Mouse (Mus musculus) intestine, embryonic 14.5 days (tissue): ENCODE measurements at regions not wholly inside any gene's neighbourhood (a gene's known extent, or its start where the extent isn't known, plus 50 kb on each side); places are given as distances from the start of the nearest gene placed in this dataset.

Source experiments
- ATAC-seq: fragments of 200-750 bp; cut with Nextera tagmentation; replicated peaks from 2 replicates; pipeline ENCODE4 v1.8.0; 2017; ENCODE audit warnings: low read depth, moderate number of reproducible peaks, moderate TSS enrichment, moderate library complexity; ENCODE audit not compliant: low FRiP score, low TSS enrichment
- DNase-seq: peaks from one replicate; pipeline ENCODE4 v3.0.0-alpha.2; 2018; ENCODE audit warnings: low spot score
- H3K27ac ChIP-seq: fragments of 300-500 bp; sonication (generic); 2 replicates; pipeline ENCODE4 v1.5.1; 2014; ENCODE audit warnings: low read depth, mild to moderate bottlenecking, control low read depth
- H3K27me3 ChIP-seq: fragments of 300-500 bp; sonication (generic); replicated peaks from 2 replicates; pipeline ENCODE4 v1.6.1; 2014; ENCODE audit warnings: low read length, control low read depth; ENCODE audit not compliant: control insufficient read depth, insufficient read depth
- H3K36me3 ChIP-seq: fragments of 300-500 bp; sonication (generic); 2 replicates; pipeline ENCODE4 v1.6.1; 2014; ENCODE audit warnings: low read length, control low read depth; ENCODE audit not compliant: control insufficient read depth, insufficient read depth
- H3K4me1 ChIP-seq: fragments of 300-500 bp; sonication (generic); replicated peaks from 2 replicates; pipeline ENCODE4 v1.6.1; 2014; ENCODE audit warnings: low read length, control low read depth, mixed read lengths; ENCODE audit not compliant: control insufficient read depth, insufficient read depth
- H3K4me2 ChIP-seq: fragments of 300-500 bp; sonication (generic); 2 replicates; pipeline ENCODE4 v1.6.1; 2014; ENCODE audit warnings: low read length
- H3K4me3 ChIP-seq: fragments of 300-500 bp; sonication (generic); 2 replicates; pipeline ENCODE4 v1.5.1; 2014; ENCODE audit warnings: low read depth, low read length, control low read depth, mixed read lengths
- H3K9ac ChIP-seq: fragments of 300-500 bp; sonication (generic); 2 replicates; pipeline ENCODE4 v1.6.1; 2014; ENCODE audit warnings: mild to moderate bottlenecking, low read length
- H3K9me3 ChIP-seq: fragments of 300-500 bp; sonication (generic); 2 replicates; pipeline ENCODE4 v1.6.1; 2016; ENCODE audit warnings: low read length, control low read depth; ENCODE audit not compliant: control insufficient read depth
- WGBS: fragments of 180-500 bp; shearing (Covaris S2); extraction: QIAGEN DNeasy Blood & Tissue Kit; methylation state at CpG from one replicate; pipeline ENCODE4 v1.1.7; 2014; 5-methylcytosine and 5-hydroxymethylcytosine counted together

DNA sequence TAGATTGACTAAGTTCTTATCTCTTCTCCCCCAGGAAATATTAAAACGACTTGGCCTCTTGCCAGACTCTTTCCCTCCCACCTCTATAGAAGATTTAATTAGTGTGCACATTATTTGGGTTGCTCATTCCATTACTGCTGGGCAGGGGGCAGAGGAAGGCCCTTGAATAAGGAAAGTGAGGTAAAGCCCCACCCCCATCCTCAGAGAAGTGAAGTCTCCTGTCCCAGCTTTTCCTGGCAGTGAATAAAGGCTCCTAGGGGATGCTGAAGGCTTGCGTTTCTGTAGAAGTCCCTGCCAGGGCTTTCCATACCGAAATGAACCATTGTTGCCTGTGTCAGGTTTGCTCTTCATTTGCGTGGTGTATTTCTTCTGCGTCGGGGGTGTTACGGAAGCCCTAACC lies 133.8 kb upstream of the Mdm1 start:
- ATAC-seq (no peak), DNase-seq (no peak)
- Histone ChIP-seq H3K4me1 (peaks cover 10% of the 10 kb centered on the region; the same call in 1 of the 2 replicates), H3K4me2 (no peak overlapping the region), H3K36me3 (no peaks in the 10 kb centered on the region), H3K4me3 (no peak overlapping the region), H3K9ac (no peak overlapping the region), H3K27ac (no peak overlapping the region), H3K9me3 (0 out of 2 replicates have a peak, but pooled peaks cover 4% of the 10 kb centered on the region), H3K27me3 (no peaks in the 10 kb centered on the region)
- 79% methylated on average over 7 of the region's 7 CpGs for WGBS

DNA sequence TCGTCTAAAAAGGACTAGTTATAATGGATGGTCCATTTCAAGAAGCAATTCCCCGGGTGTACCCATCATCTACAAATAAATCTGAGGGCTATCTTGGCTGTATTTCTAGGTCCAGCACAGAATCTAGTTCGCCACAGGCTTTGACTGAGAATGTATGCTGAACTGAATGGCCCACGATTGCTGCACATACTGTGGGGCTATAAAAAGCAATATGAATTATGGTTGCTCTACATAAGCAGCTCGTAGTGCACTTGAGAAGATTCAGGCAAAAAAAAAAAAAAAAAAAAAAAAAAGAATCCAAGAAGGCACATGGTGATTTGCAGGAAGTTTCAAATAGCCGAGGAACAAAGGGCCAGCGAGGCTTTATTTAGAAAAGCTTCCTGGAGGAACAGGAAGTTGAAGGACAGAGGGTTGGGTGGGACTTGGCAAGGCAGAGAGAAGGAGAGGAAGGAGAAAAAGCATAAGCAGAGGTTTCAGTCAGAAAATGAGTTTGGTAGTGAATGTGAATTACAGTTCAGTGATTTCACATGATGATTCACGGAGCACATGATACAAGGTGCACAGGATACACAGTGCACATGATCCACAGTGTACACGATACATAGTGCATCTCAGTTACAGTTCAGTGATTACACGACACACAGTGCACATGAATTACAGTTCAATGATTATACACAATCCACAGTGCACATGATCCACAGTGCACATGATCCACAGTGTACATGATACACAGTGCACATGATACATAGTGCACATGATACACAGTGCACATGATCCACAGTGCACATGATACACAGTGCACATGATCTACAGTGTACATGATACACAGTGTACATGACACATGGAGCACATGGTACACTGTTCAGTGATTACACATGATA lies 129.7 kb upstream of the Mdm1 start:
- H3K4me1 ChIP-seq: no peaks in the 10 kb centered on the region; the same call in 1 of the 2 replicates
- no peak overlapping the region for H3K27ac ChIP-seq
- H3K4me2 ChIP-seq: no peak overlapping the region
- WGBS: 61% methylated on average over 10 of the region's 10 CpGs
- no peak overlapping the region for H3K9ac ChIP-seq
- no peaks in the 10 kb centered on the region for H3K27me3 ChIP-seq
- H3K4me3 ChIP-seq: no peak overlapping the region
- no peak for DNase-seq
- H3K9me3 ChIP-seq: 0 out of 2 replicates have a peak, but pooled peaks cover 4% of the 10 kb centered on the region
- H3K36me3 ChIP-seq: no peaks in the 10 kb centered on the region
- no peak for ATAC-seq

GRCm38 (mm10) chr10:118028831-118029230 lies 112.8 kb upstream of the Mdm1 start:
- WGBS: 90% methylated on average over 9 of the region's 9 CpGs
- Histone ChIP-seq H3K4me3 (no peak overlapping the region), H3K4me1 (no peaks in the 10 kb centered on the region), H3K27ac (no peak overlapping the region), H3K9me3 (no peaks in the 10 kb centered on the region), H3K36me3 (no peaks in the 10 kb centered on the region), H3K4me2 (no peak overlapping the region), H3K9ac (no peak overlapping the region), H3K27me3 (no peaks in the 10 kb centered on the region)
- DNase-seq (peak; percentile 34), ATAC-seq (no peak)

DNA sequence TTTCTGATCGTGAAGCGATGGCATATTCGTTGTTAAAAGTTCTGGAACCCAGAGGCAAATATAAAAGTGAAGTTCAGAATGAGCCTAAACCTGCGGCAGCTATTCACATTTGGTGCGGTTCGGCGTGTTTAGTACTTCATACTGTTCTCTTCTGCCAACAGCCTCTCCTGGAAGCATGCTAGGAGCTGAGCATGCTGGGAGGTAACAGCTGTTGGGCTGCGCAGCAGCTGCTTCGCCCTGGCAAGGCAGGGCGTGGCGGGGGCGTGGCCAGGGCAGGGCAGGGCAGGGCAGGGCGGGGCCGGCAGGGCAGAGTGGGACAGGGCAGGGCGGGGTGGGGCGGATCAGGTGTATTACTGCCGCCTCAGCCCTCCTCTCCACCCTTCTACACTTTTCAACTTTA lies 107.2 kb upstream of the Mdm1 start:
- H3K4me3 ChIP-seq: no peak overlapping the region
- H3K27ac ChIP-seq: no peak overlapping the region
- ATAC-seq: no peak
- no peak overlapping the region for H3K4me2 ChIP-seq
- H3K27me3 ChIP-seq: no peaks in the 10 kb centered on the region
- WGBS: 74% methylated on average over 17 of the region's 17 CpGs
- no peaks in the 10 kb centered on the region for H3K4me1 ChIP-seq
- H3K36me3 ChIP-seq: no peaks in the 10 kb centered on the region
- DNase-seq: peak; percentile 28
- 0 out of 2 replicates have a peak, but pooled peaks cover 5% of the 10 kb centered on the region for H3K9me3 ChIP-seq
- H3K9ac ChIP-seq: no peak overlapping the region

- no peak overlapping the region for H3K4me3 ChIP-seq
- H3K9me3 ChIP-seq: 0 out of 2 replicates have a peak, but pooled peaks cover 5% of the 10 kb centered on the region
- H3K27me3 ChIP-seq: no peaks in the 10 kb centered on the region
- H3K4me1 ChIP-seq: no peaks in the 10 kb centered on the region
- no peak for ATAC-seq
- H3K27ac ChIP-seq: no peak overlapping the region
- H3K9ac ChIP-seq: no peak overlapping the region
- H3K4me2 ChIP-seq: no peak overlapping the region
- H3K36me3 ChIP-seq: no peaks in the 10 kb centered on the region
- DNase-seq: peak; percentile 44
- 88% methylated on average over 13 of the region's 13 CpGs for WGBS
Observed at GRCm38 (mm10) chr10:118035035-118035434, 106.6 kb upstream of the Mdm1 start.

- peak; percentile 10 for DNase-seq
- WGBS: 95% methylated on average over 10 of the region's 10 CpGs
Observed at GRCm38 (mm10) chr10:118038465-118038864, 103.1 kb upstream of the Mdm1 start.

GRCm38 (mm10) chr10:118039056-118039455 lies 102.6 kb upstream of the Mdm1 start:
- 79% methylated on average over 4 of the region's 4 CpGs for WGBS
- Histone ChIP-seq H3K36me3 (no peaks in the 10 kb centered on the region), H3K27me3 (no peaks in the 10 kb centered on the region), H3K4me2 (no peak overlapping the region), H3K27ac (no peak overlapping the region), H3K4me1 (no peaks in the 10 kb centered on the region), H3K9ac (no peak overlapping the region), H3K9me3 (0 out of 2 replicates have a peak, but pooled peaks cover 5% of the 10 kb centered on the region), H3K4me3 (no peak overlapping the region)
- ATAC-seq (no peak), DNase-seq (no peak)

More at GRCm38 (mm10) chr10:118038465-118038864, 103.1 kb upstream of the Mdm1 start:
- H3K27me3 ChIP-seq: no peaks in the 10 kb centered on the region
- H3K36me3 ChIP-seq: no peaks in the 10 kb centered on the region
- no peaks in the 10 kb centered on the region for H3K4me1 ChIP-seq
- H3K27ac ChIP-seq: no peak overlapping the region
- no peak overlapping the region for H3K9ac ChIP-seq
- 0 out of 2 replicates have a peak, but pooled peaks cover 5% of the 10 kb centered on the region for H3K9me3 ChIP-seq
- no peak for ATAC-seq
- H3K4me3 ChIP-seq: no peak overlapping the region
- H3K4me2 ChIP-seq: no peak overlapping the region

DNA sequence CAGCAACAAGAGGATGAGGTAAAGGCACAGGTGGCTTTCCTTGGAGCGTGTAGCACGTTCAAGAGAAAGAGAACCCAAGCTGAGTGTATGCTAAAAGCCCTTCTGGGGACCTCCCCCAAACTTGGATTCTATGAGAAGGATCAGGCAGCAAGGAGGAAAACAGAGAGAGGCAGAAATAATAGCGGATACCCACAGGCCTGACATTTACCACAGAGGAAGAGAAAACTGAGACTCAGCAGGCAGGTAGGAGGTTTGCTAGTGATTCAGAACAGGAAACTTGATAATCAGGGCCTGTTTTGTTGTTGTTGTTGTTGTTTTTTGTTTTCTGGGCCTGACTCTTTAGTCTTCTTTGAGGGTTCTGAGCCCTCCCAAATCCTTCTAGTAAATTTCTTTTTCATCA lies 100.5 kb upstream of the Mdm1 start:
- H3K36me3 ChIP-seq: no peaks in the 10 kb centered on the region
- H3K9ac ChIP-seq: no peak overlapping the region
- 85% methylated on average over 3 of the region's 3 CpGs for WGBS
- ATAC-seq (no peak), DNase-seq (peak; percentile 18)
- H3K4me1 ChIP-seq: no peaks in the 10 kb centered on the region
- H3K4me2 ChIP-seq: no peak overlapping the region
- H3K9me3 ChIP-seq: no peaks in the 10 kb centered on the region
- H3K4me3 ChIP-seq: no peak overlapping the region
- H3K27me3 ChIP-seq: no peaks in the 10 kb centered on the region
- no peak overlapping the region for H3K27ac ChIP-seq

DNA sequence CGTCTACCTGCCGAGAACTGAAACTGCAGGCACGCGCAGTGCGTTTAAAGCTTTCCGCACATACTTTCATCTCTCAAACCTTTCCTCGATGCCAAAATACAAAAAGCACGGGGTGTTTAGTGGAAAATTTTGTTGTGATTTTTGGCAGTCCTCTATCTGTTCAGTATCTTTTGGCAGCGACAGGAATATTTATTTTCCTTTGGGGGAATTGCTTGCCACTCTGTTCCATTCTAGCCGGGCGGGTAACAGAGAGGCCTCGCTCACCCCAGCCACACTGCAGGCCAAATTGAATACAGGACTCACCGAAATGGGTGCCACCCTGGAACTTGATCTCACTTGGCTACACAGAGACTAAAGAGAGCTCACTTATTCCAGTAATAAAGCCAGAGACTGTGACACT lies 97.8 kb upstream of the Mdm1 start:
- no peaks in the 10 kb centered on the region for H3K4me1 ChIP-seq
- H3K27ac ChIP-seq: no peak overlapping the region
- no peak overlapping the region for H3K9ac ChIP-seq
- no peak overlapping the region for H3K4me3 ChIP-seq
- no peaks in the 10 kb centered on the region for H3K9me3 ChIP-seq
- no peaks in the 10 kb centered on the region for H3K27me3 ChIP-seq
- no peak for ATAC-seq
- DNase-seq: no peak
- no peaks in the 10 kb centered on the region for H3K36me3 ChIP-seq
- 66% methylated on average over 13 of the region's 13 CpGs for WGBS
- no peak overlapping the region for H3K4me2 ChIP-seq
